Mouse (Mus musculus) left cerebral cortex, adult 9 months (tissue): ENCODE results near the gene Il4ra.

Source experiments
- DNase-seq, 2 experiments: peaks; one replicate each; pipeline ENCODE4 v3.0.0; 2022; ENCODE audit warnings: low spot score in 2 of 2

Il4ra gene

GRCm38 (mm10) chr7:125599373-125599973 lies 47.6 kb downstream of the Il4ra start:
- DNase-seq, result no peak

- no peak for DNase-seq
Observed at GRCm38 (mm10) chr7:125600136-125600535, 48.2 kb downstream of the Il4ra start.

GRCm38 (mm10) chr7:125600612-125601279 lies 48.8 kb downstream of the Il4ra start:
- no peak for DNase-seq

GRCm38 (mm10) chr7:125601280-125601670 lies 49.4 kb downstream of the Il4ra start:
- DNase-seq, result no peak

- DNase-seq, result no peak
Observed at GRCm38 (mm10) chr7:125601821-125602448, 50.0 kb downstream of the Il4ra start.

GRCm38 (mm10) chr7:125603185-125603631 lies 51.3 kb downstream of the Il4ra start, which contains the start of gene Il21r:
TSS of gene Il21r (plus strand) at chr7:125603429.
- DNase-seq, result peak; percentile 16 to 47

GRCm38 (mm10) chr7:125604362-125605319 lies 52.7 kb downstream of the Il4ra start:
- DNase-seq, result no peak

GRCm38 (mm10) chr7:125605725-125606139 lies 53.8 kb downstream of the Il4ra start:
- DNase-seq, result no peak

GRCm38 (mm10) chr7:125606265-125607164 lies 54.6 kb downstream of the Il4ra start:
- no peak for DNase-seq

- DNase-seq, result no peak
Observed at GRCm38 (mm10) chr7:125607384-125608182, 55.7 kb downstream of the Il4ra start.

- DNase-seq, result no peak
Observed at GRCm38 (mm10) chr7:125608183-125608688, 56.3 kb downstream of the Il4ra start.

- no peak for DNase-seq
Observed at GRCm38 (mm10) chr7:125613579-125613978, 61.7 kb downstream of the Il4ra start.

- DNase-seq, result no peak
Observed at GRCm38 (mm10) chr7:125615453-125615852, 63.5 kb downstream of the Il4ra start.

GRCm38 (mm10) chr7:125618016-125618415 lies 66.1 kb downstream of the Il4ra start:
- no peak for DNase-seq

GRCm38 (mm10) chr7:125620077-125620476 lies 68.2 kb downstream of the Il4ra start:
- no peak for DNase-seq

- no peak for DNase-seq
Observed at GRCm38 (mm10) chr7:125622741-125623685, 71.1 kb downstream of the Il4ra start.

GRCm38 (mm10) chr7:125625219-125625618 lies 73.3 kb downstream of the Il4ra start:
- DNase-seq, result no peak

GRCm38 (mm10) chr7:125625829-125626228 lies 73.9 kb downstream of the Il4ra start:
- no peak for DNase-seq
